Mouse (Mus musculus) MEL (cell line): ENCODE results near the gene Psme3. TPM values are rescaled to one million over a fixed set of nuclear protein-coding genes. Genes with fewer than 3 reads are reported as not detected.

Experiments
- DNase-seq: peaks from one replicate; pipeline ENCODE4 v3.0.0; 2011; ENCODE audit warnings: low read depth, low spot score
- H3K27ac ChIP-seq: 2 replicates; pipeline ENCODE4 v1.5.1; 2012; ENCODE audit warnings: low read depth, mild to moderate bottlenecking, control low read depth, low read length, moderate library complexity; ENCODE audit not compliant: control insufficient read depth
- H3K27me3 ChIP-seq, 2 experiments: fragments of 150-350 bp in 1 of 2; sonication (generic) in 1 of 2; 2 replicates each; pipeline ENCODE4 v1.6.1; 2012; ENCODE audit warnings: low read length in 2 of 2, mild to moderate bottlenecking in 2 of 2, improper control_type of control experiment in 1 of 2, moderate library complexity in 1 of 2; ENCODE audit not compliant: insufficient read depth in 2 of 2, control insufficient read depth in 1 of 2
- H3K36me3 ChIP-seq, 2 experiments: 2 replicates each; pipeline ENCODE4 v1.6.1; 2012 to 2014; ENCODE audit warnings: low read length in 2 of 2, improper control_type of control experiment in 1 of 2, inconsistent platforms in 1 of 2, mild to moderate bottlenecking in 1 of 2; ENCODE audit not compliant: insufficient read depth in 2 of 2, control insufficient read depth in 1 of 2
- H3K4me1 ChIP-seq, 2 experiments: fragments of 150-350 bp in 1 of 2; sonication (generic) in 1 of 2; 2 replicates each; pipeline ENCODE4 v1.6.1; 2012; ENCODE audit warnings: low read length in 2 of 2, improper control_type of control experiment in 1 of 2, mild to moderate bottlenecking in 1 of 2; ENCODE audit not compliant: insufficient read depth in 2 of 2, control insufficient read depth in 1 of 2
- H3K4me3 ChIP-seq, 2 experiments: fragments of 150-350 bp in 1 of 2; sonication (generic) in 1 of 2; 2 replicates each; pipeline ENCODE4 v1.5.1; 2012; ENCODE audit warnings: low read depth in 2 of 2, low read length in 2 of 2, mild to moderate bottlenecking in 2 of 2, moderate library complexity in 2 of 2, control low read depth in 1 of 2, improper control_type of control experiment in 1 of 2; ENCODE audit not compliant: control insufficient read depth in 1 of 2, insufficient read depth in 1 of 2
- H3K79me2 ChIP-seq: 2 replicates; pipeline ENCODE4 v1.6.1; 2012; ENCODE audit warnings: mild to moderate bottlenecking, low read length, moderate library complexity; ENCODE audit not compliant: control insufficient read depth, poor library complexity, insufficient read depth
- H3K9ac ChIP-seq: 2 replicates; pipeline ENCODE4 v1.6.1; 2012; ENCODE audit warnings: low read depth, mild to moderate bottlenecking, control low read depth, low read length, moderate library complexity; ENCODE audit not compliant: control insufficient read depth, poor library complexity, severe bottlenecking
- H3K9me3 ChIP-seq: fragments of 150-350 bp; sonication (generic); replicated peaks from 2 replicates; pipeline ENCODE4 v1.6.1; 2012; ENCODE audit warnings: mild to moderate bottlenecking, low read length, improper control_type of control experiment, moderate library complexity; ENCODE audit not compliant: insufficient read depth
- ELF1 ChIP-seq: IDR thresholded peaks from 2 replicates; pipeline ENCODE4 v1.6.1; 2014; ENCODE audit warnings: low read depth, mild to moderate bottlenecking, inconsistent platforms, low read length, improper control_type of control experiment, moderate library complexity
- EP300 ChIP-seq, 2 experiments: IDR thresholded peaks; 2 replicates each; pipeline ENCODE4 v1.6.1; 2011; ENCODE audit warnings: improper control_type of control experiment in 2 of 2, low read length in 2 of 2, low read depth in 1 of 2, mild to moderate bottlenecking in 1 of 2
- GABPA ChIP-seq: IDR thresholded peaks from 2 replicates; pipeline ENCODE4 v1.6.1; 2012; ENCODE audit warnings: low read depth, mild to moderate bottlenecking, inconsistent platforms, low read length, improper control_type of control experiment, moderate library complexity
- HCFC1 ChIP-seq: IDR thresholded peaks from 2 replicates; pipeline ENCODE4 v1.6.1; 2012; ENCODE audit warnings: low read depth, mild to moderate bottlenecking, inconsistent platforms, low read length, improper control_type of control experiment, moderate library complexity
- KAT2A ChIP-seq: conservative IDR thresholded peaks from 2 replicates; pipeline ENCODE4 v1.6.1; 2012; ENCODE audit warnings: low read depth, low read length, improper control_type of control experiment, inconsistent platforms
- MEF2A ChIP-seq: IDR thresholded peaks from 2 replicates; pipeline ENCODE4 v1.6.1; 2014; ENCODE audit warnings: low read depth, mild to moderate bottlenecking, inconsistent platforms, low read length, improper control_type of control experiment; ENCODE audit not compliant: poor library complexity, insufficient replicate concordance, severe bottlenecking; ENCODE audit errors: extremely low read depth
- MXI1 ChIP-seq: IDR thresholded peaks from 2 replicates; pipeline ENCODE4 v1.6.1; 2011; ENCODE audit warnings: mild to moderate bottlenecking, low read depth, low read length, improper control_type of control experiment
- MYB ChIP-seq: IDR thresholded peaks from 2 replicates; pipeline ENCODE4 v1.6.1; 2011; ENCODE audit warnings: mild to moderate bottlenecking, low read depth, low read length, improper control_type of control experiment
- NRF1 ChIP-seq: IDR thresholded peaks from 2 replicates; pipeline ENCODE4 v1.6.1; 2014; ENCODE audit warnings: low read depth, mild to moderate bottlenecking, inconsistent platforms, low read length, improper control_type of control experiment, moderate library complexity; ENCODE audit not compliant: poor library complexity, insufficient read depth, severe bottlenecking
- POLR2AphosphoS2 ChIP-seq: IDR thresholded peaks from 2 replicates; pipeline ENCODE4 v1.6.1; 2011; ENCODE audit warnings: low read length, improper control_type of control experiment
- POLR2AphosphoS5 ChIP-seq: IDR thresholded peaks from 2 replicates; pipeline ENCODE4 v1.6.1; 2012; ENCODE audit warnings: low read depth, borderline replicate concordance, mild to moderate bottlenecking, inconsistent platforms, low read length, moderate library complexity, mixed read lengths
- SIN3A ChIP-seq: IDR thresholded peaks from 2 replicates; pipeline ENCODE4 v1.6.1; 2012; ENCODE audit warnings: low read length, improper control_type of control experiment, inconsistent platforms
- SMC3 ChIP-seq: IDR thresholded peaks from 2 replicates; pipeline ENCODE4 v1.6.1; 2011; ENCODE audit warnings: low read depth, low read length, improper control_type of control experiment
- TAL1 ChIP-seq: IDR thresholded peaks from 2 replicates; pipeline ENCODE4 v1.6.1; 2012; ENCODE audit warnings: mild to moderate bottlenecking, inconsistent platforms, low read length, moderate library complexity, mixed read lengths
- UBTF ChIP-seq: IDR thresholded peaks from 2 replicates; pipeline ENCODE4 v1.6.1; 2012; ENCODE audit warnings: low read depth, mild to moderate bottlenecking, inconsistent platforms, low read length, improper control_type of control experiment, moderate library complexity, borderline replicate concordance; ENCODE audit not compliant: insufficient read depth
- USF1 ChIP-seq: IDR thresholded peaks from 2 replicates; pipeline ENCODE4 v1.6.1; 2014; ENCODE audit warnings: low read depth, mild to moderate bottlenecking, inconsistent platforms, low read length, improper control_type of control experiment, moderate library complexity
- ZMIZ1 ChIP-seq: IDR thresholded peaks from 2 replicates; pipeline ENCODE4 v1.6.1; 2012; ENCODE audit warnings: low read depth, mild to moderate bottlenecking, inconsistent platforms, low read length, improper control_type of control experiment, moderate library complexity
- ZNF384 ChIP-seq: IDR thresholded peaks from 2 replicates; pipeline ENCODE4 v1.6.1; 2012; ENCODE audit warnings: low read depth, mild to moderate bottlenecking, inconsistent platforms, low read length, improper control_type of control experiment
- polyA plus RNA-seq, 2 experiments: library from polyadenylated mRNA; stranded (reverse) in 1 of 2; unstranded in 1 of 2; fragments of >175 nt in 1 of 2; fragments of >200 nt in 1 of 2; gene quantifications; 2 replicates each; pipeline versions ENCODE4 v1.2.1 to v1.2.4; 2012; ENCODE audit warnings: low replicate concordance in 2 of 2, low read depth in 1 of 2; ENCODE audit not compliant: insufficient read length in 2 of 2, insufficient read depth in 1 of 2, missing spikeins in 1 of 2
- total RNA-seq: library from RNA; depleted of rRNA; stranded (reverse); fragments of 300-350 nt; gene quantifications from 2 replicates; pipeline ENCODE4 v1.2.3, GENCODE M21; 2012

Psme3 gene
- total and polyA plus RNA-seq, 3 experiments: 139 to 446 (median 369) TPM

GRCm38 (mm10) chr11:101276319-101277070, 39.5 kb upstream of the Psme3 start:
- no peak for DNase-seq
- Histone ChIP-seq H3K27me3 (no peaks in the 10 kb centered on the region), H3K4me3 (no peak overlapping the region), H3K27ac (no peak overlapping the region), H3K9ac (no peak overlapping the region), H3K79me2 (peaks cover 15% of the 10 kb centered on the region)
- no peak for TF ChIP-seq HCFC1
- no peak for TF ChIP-seq POLR2AphosphoS5
- no peak for TF ChIP-seq TAL1
- TF ChIP-seq NRF1: no peak
- TF ChIP-seq ELF1: no peak
- no peak for TF ChIP-seq ZNF384
- no peak for TF ChIP-seq EP300 (IDR thresholded peaks at IDR 0.05; ENCODE audit: low read depth in 1 of 2, low read length in 2 of 2)
- TF ChIP-seq ZMIZ1: no peak
- TF ChIP-seq GABPA: no peak
- TF ChIP-seq SMC3: no peak
- TF ChIP-seq MYB: no peak
- no peak for TF ChIP-seq POLR2AphosphoS2
- no peak for TF ChIP-seq MEF2A
- no peak for TF ChIP-seq USF1
- TF ChIP-seq KAT2A: no peak
- no peak for TF ChIP-seq UBTF
- TF ChIP-seq SIN3A: no peak
- TF ChIP-seq MXI1: no peak
- TF ChIP-seq, all 39 proteins: peak for 0
- H3K4me1 ChIP-seq: peaks cover 0 to 18% of the 10 kb centered on the region in 2 experiments; a peak in 3 of 4 replicates
- peaks cover 0 to 13% of the 10 kb centered on the region in 2 experiments; a peak in 2 of 4 replicates for H3K36me3 ChIP-seq
- H3K9me3 ChIP-seq: no peaks in the 10 kb centered on the region
